Mouse (Mus musculus): ENCODE measurements around the gene Tbrg1. TPM values are rescaled to one million over a fixed set of nuclear protein-coding genes. Genes with fewer than 3 reads are reported as not detected.

Gene Tbrg1
- polyA plus RNA-seq, 1 experiment from 2014 or later: 105 TPM

GRCm38 (mm10) chr9:37666045-37666444 lies 8.9 kb upstream of the Tbrg1 start:
- H3K27me3 ChIP-seq (ENCODE audit: control insufficient read depth, insufficient read depth, low read length): no peaks in the 10 kb centered on the region
- no peak overlapping the region for H3K9ac ChIP-seq (ENCODE audit: low read length)
- no peak overlapping the region for H3K4me2 ChIP-seq (ENCODE audit: low read depth, low read length)
- H3K36me3 ChIP-seq (ENCODE audit: control insufficient read depth, insufficient read depth): no peaks in the 10 kb centered on the region
- no peak for ATAC-seq (replicated peaks; ENCODE audit: extremely low read depth, insufficient read depth, low FRiP score)
- no peaks in the 10 kb centered on the region for H3K9me3 ChIP-seq (replicated peaks; ENCODE audit: control insufficient read depth, low read length)
- WGBS: 56% methylated on average over 7 of the region's 7 CpGs
- H3K27ac ChIP-seq (ENCODE audit: low read length): no peak overlapping the region
- no peak overlapping the region for H3K4me3 ChIP-seq (ENCODE audit: low read length)
- H3K4me1 ChIP-seq (ENCODE audit: control insufficient read depth, insufficient read depth, low read length): no peaks in the 10 kb centered on the region; the same call in 1 of the 2 replicates

GRCm38 (mm10) chr9:37664604-37665003 lies 7.5 kb upstream of the Tbrg1 start:
- no peaks in the 10 kb centered on the region for H3K9me3 ChIP-seq (replicated peaks; ENCODE audit: control insufficient read depth, low read length)
- ATAC-seq (replicated peaks; ENCODE audit: extremely low read depth, insufficient read depth, low FRiP score): no peak
- H3K9ac ChIP-seq (ENCODE audit: low read length): no peak overlapping the region
- no peaks in the 10 kb centered on the region; the same call in 1 of the 2 replicates for H3K4me1 ChIP-seq (ENCODE audit: control insufficient read depth, insufficient read depth, low read length)
- no peaks in the 10 kb centered on the region for H3K36me3 ChIP-seq (ENCODE audit: control insufficient read depth, insufficient read depth)
- H3K27me3 ChIP-seq (ENCODE audit: control insufficient read depth, insufficient read depth, low read length): no peaks in the 10 kb centered on the region
- H3K27ac ChIP-seq (ENCODE audit: low read length): no peak overlapping the region
- H3K4me3 ChIP-seq (ENCODE audit: low read length): no peak overlapping the region
- H3K4me2 ChIP-seq (ENCODE audit: low read depth, low read length): no peak overlapping the region
- whole genome bisulfite sequencing: 43% methylated on average over 2 of the region's 2 CpGs

- Histone ChIP-seq H3K9me3 (replicated peaks; ENCODE audit: control insufficient read depth, low read length) (no peaks in the 10 kb centered on the region), H3K4me1 (ENCODE audit: control insufficient read depth, insufficient read depth, low read length) (no peaks in the 10 kb centered on the region; the same call in 1 of the 2 replicates), H3K27ac (ENCODE audit: low read length) (no peak overlapping the region), H3K4me3 (ENCODE audit: low read length) (no peak overlapping the region), H3K27me3 (ENCODE audit: control insufficient read depth, insufficient read depth, low read length) (no peaks in the 10 kb centered on the region), H3K36me3 (ENCODE audit: control insufficient read depth, insufficient read depth) (no peaks in the 10 kb centered on the region), H3K9ac (ENCODE audit: low read length) (no peak overlapping the region), H3K4me2 (ENCODE audit: low read depth, low read length) (no peak overlapping the region)
- WGBS: 41% methylated on average over 1 of the region's 1 CpGs
- ATAC-seq (replicated peaks; ENCODE audit: extremely low read depth, insufficient read depth, low FRiP score): no peak
Observed at GRCm38 (mm10) chr9:37663210-37663609, 6.1 kb upstream of the Tbrg1 start.

GRCm38 (mm10) chr9:37659413-37659812 lies 2.3 kb upstream of the Tbrg1 start:
- Histone ChIP-seq H3K9ac (ENCODE audit: low read length) (no peak overlapping the region), H3K27me3 (ENCODE audit: control insufficient read depth, insufficient read depth, low read length) (no peaks in the 10 kb centered on the region), H3K9me3 (replicated peaks; ENCODE audit: control insufficient read depth, low read length) (no peaks in the 10 kb centered on the region), H3K4me3 (ENCODE audit: low read length) (no peak overlapping the region), H3K27ac (ENCODE audit: low read length) (no peak overlapping the region), H3K36me3 (ENCODE audit: control insufficient read depth, insufficient read depth) (no peaks in the 10 kb centered on the region), H3K4me1 (ENCODE audit: control insufficient read depth, insufficient read depth, low read length) (peaks cover 4% of the 10 kb centered on the region; the same call in 1 of the 2 replicates), H3K4me2 (ENCODE audit: low read depth, low read length) (no peak overlapping the region)
- 74% methylated on average over 6 of the region's 6 CpGs for WGBS
- ATAC-seq (replicated peaks; ENCODE audit: extremely low read depth, insufficient read depth, low FRiP score): no peak

- H3K27me3 ChIP-seq (ENCODE audit: control insufficient read depth, insufficient read depth, low read length): no peaks in the 10 kb centered on the region
- WGBS: under 1% methylated on average over 10 of the region's 10 CpGs
- H3K4me3 ChIP-seq (ENCODE audit: low read length): peak overlapping the region; percentile 83
- peak; percentile 6; the same call in 1 of the 2 replicates for ATAC-seq (replicated peaks; ENCODE audit: extremely low read depth, insufficient read depth, low FRiP score)
- H3K9me3 ChIP-seq (replicated peaks; ENCODE audit: control insufficient read depth, low read length): no peaks in the 10 kb centered on the region
- peaks cover 22% of the 10 kb centered on the region for H3K36me3 ChIP-seq (ENCODE audit: control insufficient read depth, insufficient read depth)
- peak overlapping the region; percentile 84 for H3K9ac ChIP-seq (ENCODE audit: low read length)
- peak overlapping the region; percentile 88 for H3K27ac ChIP-seq (ENCODE audit: low read length)
- H3K4me1 ChIP-seq (ENCODE audit: control insufficient read depth, insufficient read depth, low read length): peaks cover 6% of the 10 kb centered on the region; the same call in 1 of the 2 replicates
- H3K4me2 ChIP-seq (ENCODE audit: low read depth, low read length): peak overlapping the region; percentile 80
Observed at GRCm38 (mm10) chr9:37656439-37656881, 652 bp downstream of the Tbrg1 start.

DNA sequence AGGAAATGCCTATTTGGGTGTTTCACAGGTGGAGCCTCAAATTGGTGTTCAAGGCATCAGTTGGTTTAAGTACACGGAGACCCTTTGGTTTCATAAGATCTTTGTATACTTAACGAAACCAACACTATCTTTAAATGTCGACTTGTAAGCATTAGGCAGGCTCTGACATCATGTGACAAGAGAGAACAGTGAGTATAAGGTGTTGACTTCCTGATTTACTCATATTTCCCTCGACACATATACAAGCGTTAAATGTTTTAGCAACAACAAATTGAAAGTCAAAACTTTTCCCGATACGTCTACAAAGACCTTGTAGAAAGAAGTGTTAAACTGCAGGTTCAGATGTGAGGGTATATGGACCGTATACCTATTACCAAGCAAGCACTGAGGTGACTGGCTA lies 1.2 kb downstream of the Tbrg1 start:
- Histone ChIP-seq H3K4me1 (ENCODE audit: control insufficient read depth, insufficient read depth, low read length) (peaks cover 6% of the 10 kb centered on the region; the same call in 1 of the 2 replicates), H3K27ac (ENCODE audit: low read length) (no peak overlapping the region), H3K4me2 (ENCODE audit: low read depth, low read length) (peak overlapping the region; percentile 80), H3K36me3 (ENCODE audit: control insufficient read depth, insufficient read depth) (peaks cover 27% of the 10 kb centered on the region), H3K9ac (ENCODE audit: low read length) (peak overlapping the region; percentile 84), H3K9me3 (replicated peaks; ENCODE audit: control insufficient read depth, low read length) (no peaks in the 10 kb centered on the region), H3K4me3 (ENCODE audit: low read length) (peak overlapping the region; percentile 83), H3K27me3 (ENCODE audit: control insufficient read depth, insufficient read depth, low read length) (no peaks in the 10 kb centered on the region)
- 42% methylated on average over 8 of the region's 8 CpGs for WGBS
- no peak for ATAC-seq (replicated peaks; ENCODE audit: extremely low read depth, insufficient read depth, low FRiP score)

DNA sequence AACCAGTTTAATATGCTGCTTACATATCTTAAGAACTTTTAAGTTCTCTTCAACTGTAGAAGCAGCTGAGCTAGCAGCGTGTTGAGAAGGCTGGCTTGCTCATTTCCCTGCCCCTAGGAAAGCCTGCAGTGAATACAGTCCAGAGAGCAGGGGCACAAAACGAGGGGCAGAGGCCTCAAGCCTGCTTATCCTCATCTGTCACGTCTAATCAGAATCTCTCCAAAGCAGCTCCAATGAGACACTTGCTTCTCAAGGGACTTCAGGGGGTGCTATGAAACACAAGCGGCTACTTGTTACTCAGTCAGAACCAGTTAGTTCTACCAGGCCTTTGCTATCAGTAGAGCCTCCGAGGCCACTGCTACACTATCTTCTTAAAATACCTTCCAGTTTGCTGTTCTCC lies 3.3 kb downstream of the Tbrg1 start:
- Histone ChIP-seq H3K4me1 (ENCODE audit: control insufficient read depth, insufficient read depth, low read length) (peaks cover 6% of the 10 kb centered on the region; the same call in 1 of the 2 replicates), H3K4me3 (ENCODE audit: low read length) (no peak overlapping the region), H3K9ac (ENCODE audit: low read length) (no peak overlapping the region), H3K27me3 (ENCODE audit: control insufficient read depth, insufficient read depth, low read length) (no peaks in the 10 kb centered on the region), H3K36me3 (ENCODE audit: control insufficient read depth, insufficient read depth) (peaks cover 45% of the 10 kb centered on the region), H3K4me2 (ENCODE audit: low read depth, low read length) (no peak overlapping the region), H3K9me3 (replicated peaks; ENCODE audit: control insufficient read depth, low read length) (no peaks in the 10 kb centered on the region), H3K27ac (ENCODE audit: low read length) (no peak overlapping the region)
- no peak for ATAC-seq (replicated peaks; ENCODE audit: extremely low read depth, insufficient read depth, low FRiP score)
- WGBS: 41% methylated on average over 5 of the region's 5 CpGs

DNA sequence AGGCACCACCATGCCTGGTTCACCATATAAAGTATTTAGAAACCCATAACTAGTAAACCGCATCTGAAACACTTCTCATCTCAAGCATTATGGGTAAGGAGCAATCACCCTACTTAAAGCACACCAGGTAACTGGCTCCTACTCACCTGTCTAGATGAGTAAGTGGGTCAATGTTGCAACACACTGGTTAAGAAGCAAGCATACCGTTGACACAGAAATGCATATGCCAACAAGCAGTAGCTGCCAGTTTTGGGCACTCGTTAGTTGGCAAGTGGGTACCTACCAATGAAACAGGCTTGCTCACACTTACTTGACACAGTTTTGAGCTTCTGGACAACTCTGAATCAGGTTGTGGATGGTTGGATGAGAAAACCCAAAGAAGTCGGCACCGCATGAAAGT lies 6.5 kb downstream of the Tbrg1 start:
- Histone ChIP-seq H3K27me3 (ENCODE audit: control insufficient read depth, insufficient read depth, low read length) (no peaks in the 10 kb centered on the region), H3K9me3 (replicated peaks; ENCODE audit: control insufficient read depth, low read length) (no peaks in the 10 kb centered on the region), H3K9ac (ENCODE audit: low read length) (no peak overlapping the region), H3K36me3 (ENCODE audit: control insufficient read depth, insufficient read depth) (peaks cover 53% of the 10 kb centered on the region), H3K27ac (ENCODE audit: low read length) (no peak overlapping the region), H3K4me3 (ENCODE audit: low read length) (no peak overlapping the region), H3K4me1 (ENCODE audit: control insufficient read depth, insufficient read depth, low read length) (0 out of 2 replicates have a peak, but pooled peaks cover 2% of the 10 kb centered on the region), H3K4me2 (ENCODE audit: low read depth, low read length) (no peak overlapping the region)
- ATAC-seq (replicated peaks; ENCODE audit: extremely low read depth, insufficient read depth, low FRiP score): no peak
- 90% methylated on average over 5 of the region's 5 CpGs for WGBS

GRCm38 (mm10) chr9:37646246-37646645 lies 10.9 kb downstream of the Tbrg1 start:
- H3K27me3 ChIP-seq (ENCODE audit: control insufficient read depth, insufficient read depth, low read length): no peaks in the 10 kb centered on the region
- WGBS: 73% methylated on average over 3 of the region's 3 CpGs
- no peak for ATAC-seq (replicated peaks; ENCODE audit: extremely low read depth, insufficient read depth, low FRiP score)
- peaks cover 29% of the 10 kb centered on the region for H3K36me3 ChIP-seq (ENCODE audit: control insufficient read depth, insufficient read depth)
- H3K27ac ChIP-seq (ENCODE audit: low read length): no peak overlapping the region
- H3K9ac ChIP-seq (ENCODE audit: low read length): no peak overlapping the region
- H3K9me3 ChIP-seq (replicated peaks; ENCODE audit: control insufficient read depth, low read length): no peaks in the 10 kb centered on the region
- no peak overlapping the region for H3K4me3 ChIP-seq (ENCODE audit: low read length)
- H3K4me2 ChIP-seq (ENCODE audit: low read depth, low read length): no peak overlapping the region
- H3K4me1 ChIP-seq (ENCODE audit: control insufficient read depth, insufficient read depth, low read length): no peaks in the 10 kb centered on the region
